Mouse (Mus musculus) mammary gland, adult 2 months (tissue): ENCODE data around the gene Peg12. TPM values are rescaled to one million over a fixed set of nuclear protein-coding genes. Genes with fewer than 3 reads are reported as not detected.

Source experiments
- polyA plus RNA-seq: library from polyadenylated mRNA; depleted of rRNA; stranded (reverse); fragments of >200 nt; gene quantifications from 2 replicates; pipeline ENCODE4 v1.2.3, GENCODE M21; 2012; ENCODE audit warnings: low replicate concordance; rRNA removed

Gene Peg12
- 0.50 and 2.0 TPM in 2 replicates for polyA plus RNA-seq

DNA sequence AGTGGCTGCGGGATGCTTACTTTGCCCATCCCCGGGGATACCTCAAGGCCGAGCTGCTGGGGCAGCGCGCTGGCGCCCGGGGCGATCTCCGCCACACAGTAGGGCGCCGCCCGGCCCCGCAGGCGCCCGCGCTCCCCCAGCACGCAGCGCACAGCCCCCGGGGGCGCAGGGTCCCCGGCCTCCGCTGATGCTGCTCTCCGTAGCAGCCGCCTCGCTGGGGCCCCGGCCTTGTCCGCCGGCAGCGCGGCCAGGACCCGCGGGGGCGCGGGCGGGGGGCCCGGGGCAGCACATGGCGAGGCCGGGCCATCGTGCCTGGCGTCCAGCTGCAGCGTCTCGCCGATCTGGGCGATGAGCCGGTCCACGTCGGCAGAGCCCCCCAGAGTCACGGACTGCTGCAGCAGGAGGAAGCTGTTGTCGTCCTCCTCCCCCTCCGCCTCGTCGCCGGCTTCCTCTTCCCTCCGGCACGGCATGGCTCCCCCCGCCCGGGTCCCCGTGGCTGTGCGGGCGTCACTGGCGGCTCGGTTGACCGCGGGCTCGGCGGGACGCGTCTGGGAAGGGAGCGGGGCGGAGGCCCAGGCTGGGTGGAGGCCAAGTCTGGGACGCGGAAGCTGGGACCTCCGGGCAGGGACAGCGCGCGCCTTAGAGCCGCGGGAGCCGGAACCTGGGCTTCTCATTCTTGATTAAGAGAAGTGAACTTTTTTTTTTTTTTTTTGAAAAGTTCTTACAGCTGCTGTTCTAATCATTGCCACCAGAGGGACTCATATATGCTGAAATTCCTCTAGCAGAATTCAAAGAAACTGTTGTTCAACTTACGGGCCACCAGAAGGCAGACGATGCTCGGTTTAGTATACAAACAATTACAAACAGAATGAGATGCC lies at the start of gene Peg12:
Gene Peg12 (minus strand): TSS at position 633 of the 878 bp plus-strand sequence.

DNA sequence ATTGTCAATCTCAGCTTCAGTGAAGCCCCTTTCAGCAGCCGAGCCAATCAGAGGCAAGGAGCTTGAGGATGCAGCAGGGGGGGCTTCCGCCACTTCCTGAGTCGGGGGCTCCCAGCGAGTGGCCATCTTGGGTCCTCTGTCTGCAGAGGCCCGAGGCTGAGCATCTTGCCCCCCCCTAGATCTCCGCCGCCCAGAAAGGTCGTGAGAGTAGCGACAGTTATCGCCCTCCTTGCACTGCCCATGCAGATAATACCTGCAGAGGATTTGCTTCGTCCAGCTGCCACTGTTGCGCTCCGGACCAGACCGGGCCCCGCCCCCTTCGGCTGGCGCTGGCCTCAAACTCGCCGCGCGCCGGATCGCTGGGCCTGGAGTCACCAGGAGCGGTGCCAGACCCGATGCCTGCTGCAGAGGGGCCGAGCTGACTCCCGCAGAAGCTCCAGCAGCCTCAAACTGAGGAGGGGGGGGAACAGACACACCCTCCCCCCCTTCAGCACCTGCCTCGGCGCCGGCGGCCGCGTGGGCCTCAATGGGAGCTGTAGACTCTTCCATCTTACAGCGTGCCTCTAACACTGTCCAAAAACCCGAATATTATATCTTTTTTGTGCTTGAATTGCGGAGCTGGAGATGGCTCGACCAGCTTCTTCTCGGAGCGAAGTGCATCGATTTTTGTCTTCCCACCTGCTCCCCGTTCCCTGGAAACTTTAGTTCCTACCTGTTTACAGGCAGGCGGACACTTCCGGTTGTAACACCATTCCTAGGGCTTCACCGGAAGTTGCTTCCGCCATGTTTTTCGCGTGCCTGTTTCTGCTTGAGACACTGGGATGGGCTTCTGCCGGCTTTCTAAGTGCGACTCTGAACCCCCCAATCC lies 44.6 kb downstream of the Peg12 start, which contains the start of gene Mkrn3:
Gene Mkrn3 (minus strand): TSS at position 647 of the 868 bp plus-strand sequence.

Other genes starting within 250 kb of the Peg12 start
- gene Ndn, start 117.9 kb downstream of the Peg12 start, polyA plus RNA-seq, result 14.8 and 21.5 TPM in 2 replicates
- 0.06 TPM in 1 of 2 replicates, not detected in the other for gene Magel2, start 87.5 kb downstream of the Peg12 start, polyA plus RNA-seq
- gene Mkrn3, start 44.4 kb downstream of the Peg12 start, polyA plus RNA-seq, result 0.91 and 1.2 TPM in 2 replicates